Mouse (Mus musculus) layer of hippocampus, adult 11-12 months (tissue): ENCODE data around the gene Kif17.

Experiments
- DNase-seq: peaks from one replicate; pipeline ENCODE4 v3.0.0; 2022; ENCODE audit warnings: low spot score

Kif17 gene

GRCm38 (mm10) chr4:138250088-138250960 is at the start of gene Kif17, which contains the start of gene Sh2d5:
Gene Kif17 (plus strand): TSS chr4:138250435.
Gene Sh2d5 (plus strand): TSS chr4:138250403.
- DNase-seq = peak; percentile 91

GRCm38 (mm10) chr4:138200769-138201168 is 49.5 kb upstream of the Kif17 start:
- DNase-seq = no peak

GRCm38 (mm10) chr4:138201696-138202095 is 48.5 kb upstream of the Kif17 start:
- DNase-seq = no peak

GRCm38 (mm10) chr4:138210116-138210515 is 40.1 kb upstream of the Kif17 start:
- DNase-seq = no peak

- no peak for DNase-seq
Observed at GRCm38 (mm10) chr4:138213861-138214260, 36.4 kb upstream of the Kif17 start.

GRCm38 (mm10) chr4:138215671-138216199 is 34.5 kb upstream of the Kif17 start:
- DNase-seq = no peak

GRCm38 (mm10) chr4:138216200-138216890 is 33.9 kb upstream of the Kif17 start, which contains the start of gene Hp1bp3:
Gene Hp1bp3 (plus strand): TSS chr4:138216296.
- peak; percentile 73 for DNase-seq

GRCm38 (mm10) chr4:138216891-138217392 is 33.3 kb upstream of the Kif17 start:
- DNase-seq = peak; percentile 98

GRCm38 (mm10) chr4:138217441-138217840 is 32.8 kb upstream of the Kif17 start:
- DNase-seq = no peak

GRCm38 (mm10) chr4:138217951-138218685 is 32.1 kb upstream of the Kif17 start:
- no peak for DNase-seq

- no peak for DNase-seq
Observed at GRCm38 (mm10) chr4:138219331-138219730, 30.9 kb upstream of the Kif17 start.

GRCm38 (mm10) chr4:138220761-138221160 is 29.5 kb upstream of the Kif17 start:
- no peak for DNase-seq

GRCm38 (mm10) chr4:138221406-138221805 is 28.8 kb upstream of the Kif17 start:
- no peak for DNase-seq

- DNase-seq = no peak
Observed at GRCm38 (mm10) chr4:138222396-138222795, 27.8 kb upstream of the Kif17 start.

GRCm38 (mm10) chr4:138223623-138224022 is 26.6 kb upstream of the Kif17 start:
- DNase-seq = no peak

GRCm38 (mm10) chr4:138246756-138247665 is 3.2 kb upstream of the Kif17 start:
- DNase-seq = peak; percentile 73

- DNase-seq = no peak
Observed at GRCm38 (mm10) chr4:138251819-138252218, 1.6 kb downstream of the Kif17 start.

GRCm38 (mm10) chr4:138252231-138252630 is 2.0 kb downstream of the Kif17 start:
- no peak for DNase-seq

GRCm38 (mm10) chr4:138257116-138257687 is 7.0 kb downstream of the Kif17 start:
- no peak for DNase-seq

GRCm38 (mm10) chr4:138258663-138259062 is 8.4 kb downstream of the Kif17 start:
- DNase-seq = no peak
